Mouse (Mus musculus) fibroblast of lung, adult 2 months (primary cell): ENCODE measurements around the gene Cspg5.

Experiments used
- DNase-seq: peaks from one replicate; pipeline ENCODE4 v3.0.0-alpha.2; 2011; ENCODE audit warnings: low read depth

Cspg5 gene

DNA sequence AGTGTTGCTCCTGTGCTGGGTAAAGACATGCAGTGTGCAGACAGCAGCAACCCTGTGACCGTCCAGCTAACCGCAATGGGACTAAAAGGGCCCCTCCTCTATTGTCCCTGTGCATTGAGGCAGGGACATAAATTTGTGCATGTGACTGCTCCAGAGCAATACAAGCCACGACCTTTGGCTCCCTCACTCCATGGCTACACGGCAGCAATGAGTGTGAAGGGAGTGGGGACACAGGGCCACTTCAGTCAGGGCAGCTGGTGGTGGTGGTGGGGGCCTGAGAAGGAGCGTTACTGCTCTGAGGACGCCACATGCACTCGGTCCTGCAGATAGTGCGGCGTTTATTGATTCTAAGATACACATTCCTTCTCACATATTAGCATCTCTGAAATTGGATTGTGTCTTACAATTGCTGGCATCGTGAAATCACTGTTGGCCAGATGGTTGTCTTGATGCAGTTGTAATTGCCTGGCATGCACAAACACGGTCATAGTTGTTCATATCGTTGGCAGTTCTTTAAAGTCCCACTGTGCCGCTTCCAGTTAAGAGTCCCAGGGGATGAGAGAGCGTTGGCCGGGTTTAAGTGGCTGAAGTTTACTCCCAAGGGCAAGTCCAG is 11.9 kb downstream of the Cspg5 start:
- DNase-seq = no peak

DNA sequence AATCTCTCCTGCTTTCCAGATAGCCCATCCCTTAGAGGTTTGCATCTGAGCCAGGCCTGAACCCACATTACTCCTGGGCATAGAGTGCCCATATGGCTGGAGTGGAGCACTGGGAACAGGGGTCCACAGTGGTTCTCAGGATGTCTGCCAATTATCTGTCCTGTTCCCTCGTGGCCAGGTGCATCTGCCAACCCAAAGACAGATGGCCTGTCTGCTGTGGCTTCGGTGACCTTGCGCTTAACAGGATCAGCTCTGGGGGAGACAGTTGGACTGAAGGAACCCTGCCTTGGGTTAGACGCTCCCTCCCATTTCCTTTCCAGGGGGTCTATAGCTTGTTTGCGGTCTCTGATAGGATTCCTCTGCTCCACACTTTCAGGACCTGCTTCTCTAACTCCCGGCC is 15.1 kb downstream of the Cspg5 start:
- no peak for DNase-seq

- no peak for DNase-seq
Measured at GRCm38 (mm10) chr9:110259118-110259517, 15.5 kb downstream of the Cspg5 start.

- no peak for DNase-seq
Measured at GRCm38 (mm10) chr9:110263181-110263580, 19.6 kb downstream of the Cspg5 start.

DNA sequence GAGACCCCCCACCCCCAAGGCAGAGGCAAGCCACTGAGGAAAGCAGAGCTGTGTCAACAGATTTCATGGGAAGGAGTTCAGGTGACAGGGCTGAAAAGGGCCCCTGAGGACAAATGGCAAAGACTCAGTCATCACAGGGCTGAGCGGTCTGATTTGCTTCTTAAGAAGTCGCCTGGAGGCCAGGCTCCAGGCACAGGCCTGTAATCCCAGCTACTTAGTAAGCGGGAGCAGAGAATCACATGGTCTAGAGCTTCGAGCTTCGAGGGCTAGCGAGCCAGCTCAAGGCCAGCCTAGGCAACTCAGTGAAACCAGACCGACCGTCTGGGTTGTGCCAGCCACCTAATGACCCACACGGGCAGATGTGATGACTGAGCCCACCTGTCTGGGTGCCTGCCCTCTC is 21.4 kb downstream of the Cspg5 start:
- DNase-seq = no peak

GRCm38 (mm10) chr9:110268416-110268815 is 24.8 kb downstream of the Cspg5 start:
- no peak for DNase-seq

- DNase-seq = no peak
Measured at GRCm38 (mm10) chr9:110272330-110272729, 28.7 kb downstream of the Cspg5 start.

GRCm38 (mm10) chr9:110273507-110273906 is 29.9 kb downstream of the Cspg5 start:
- no peak for DNase-seq

DNA sequence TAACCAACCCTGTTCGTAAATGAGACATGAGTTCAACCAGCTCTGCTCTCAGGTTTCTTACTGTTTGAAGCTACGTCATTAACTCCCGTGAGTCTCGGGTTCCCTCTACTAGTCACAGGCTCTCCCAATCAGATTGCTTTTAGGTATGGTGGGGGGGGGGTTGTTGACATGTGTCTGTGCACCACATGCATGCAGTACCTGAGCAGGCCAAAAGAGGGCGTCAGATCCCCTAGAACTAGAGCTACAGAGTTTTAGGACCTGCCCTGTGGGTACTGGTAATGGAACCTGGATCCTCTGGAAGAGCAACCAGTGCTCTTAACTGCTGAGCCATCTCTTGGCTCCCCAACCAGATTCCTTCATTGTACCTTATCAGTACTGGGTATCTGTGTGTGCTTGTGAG is 32.3 kb downstream of the Cspg5 start:
- no peak for DNase-seq

GRCm38 (mm10) chr9:110277431-110277881 is 33.9 kb downstream of the Cspg5 start:
- no peak for DNase-seq

DNA sequence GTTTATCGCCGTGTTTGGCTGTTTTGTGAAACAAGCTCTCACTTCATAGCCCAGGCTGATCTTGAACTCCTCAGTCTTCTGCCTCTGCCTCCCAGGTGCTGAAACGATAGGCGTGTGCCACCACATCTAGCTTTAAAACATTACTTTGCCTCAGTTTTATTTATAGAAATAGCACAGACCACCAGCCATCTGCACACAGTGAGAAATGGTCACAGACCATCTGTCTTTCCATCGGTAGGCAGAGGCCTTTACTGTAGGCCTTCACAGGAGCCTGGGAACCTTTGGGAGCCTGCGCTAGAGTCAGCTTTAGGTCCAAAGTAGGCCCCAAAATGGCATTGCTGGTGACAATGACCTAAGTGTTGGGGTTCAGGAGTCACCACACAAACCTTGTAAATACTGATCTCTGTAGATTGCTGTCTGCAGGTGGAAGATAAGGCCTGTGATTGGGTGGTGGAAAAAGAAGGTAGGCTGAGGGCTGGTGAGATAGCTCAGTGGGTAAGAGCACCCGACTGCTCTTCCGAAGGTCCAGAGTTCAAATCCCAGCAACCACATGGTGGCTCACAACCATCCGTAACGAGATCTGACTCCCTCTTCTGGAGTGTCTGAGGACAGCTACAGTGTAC is 40.6 kb downstream of the Cspg5 start:
- no peak for DNase-seq

GRCm38 (mm10) chr9:110287321-110287924 is 43.8 kb downstream of the Cspg5 start:
- no peak for DNase-seq

DNA sequence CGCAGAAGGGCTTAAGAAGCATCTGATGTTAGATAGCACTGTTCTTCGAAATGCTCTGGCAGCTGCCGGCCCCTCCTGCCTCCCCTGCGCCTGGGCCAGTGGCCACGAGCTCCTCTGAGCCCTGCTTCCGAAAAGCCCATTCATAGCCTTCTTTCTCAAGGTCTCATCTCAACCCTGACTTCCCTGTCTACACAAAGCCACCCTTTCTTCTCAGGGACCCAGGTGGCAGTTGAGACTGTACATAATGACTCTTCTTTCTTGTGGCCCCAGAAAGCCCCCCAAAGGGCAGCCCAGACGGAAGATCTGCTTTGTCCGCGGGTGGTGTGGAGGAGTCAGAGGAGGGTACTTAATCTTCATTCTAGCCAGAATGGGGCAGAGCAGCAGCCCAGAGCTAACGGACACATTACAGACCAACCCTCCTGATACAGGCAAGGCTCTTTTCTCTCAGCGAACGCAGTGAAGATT is 49.7 kb downstream of the Cspg5 start:
- DNase-seq = no peak

DNA sequence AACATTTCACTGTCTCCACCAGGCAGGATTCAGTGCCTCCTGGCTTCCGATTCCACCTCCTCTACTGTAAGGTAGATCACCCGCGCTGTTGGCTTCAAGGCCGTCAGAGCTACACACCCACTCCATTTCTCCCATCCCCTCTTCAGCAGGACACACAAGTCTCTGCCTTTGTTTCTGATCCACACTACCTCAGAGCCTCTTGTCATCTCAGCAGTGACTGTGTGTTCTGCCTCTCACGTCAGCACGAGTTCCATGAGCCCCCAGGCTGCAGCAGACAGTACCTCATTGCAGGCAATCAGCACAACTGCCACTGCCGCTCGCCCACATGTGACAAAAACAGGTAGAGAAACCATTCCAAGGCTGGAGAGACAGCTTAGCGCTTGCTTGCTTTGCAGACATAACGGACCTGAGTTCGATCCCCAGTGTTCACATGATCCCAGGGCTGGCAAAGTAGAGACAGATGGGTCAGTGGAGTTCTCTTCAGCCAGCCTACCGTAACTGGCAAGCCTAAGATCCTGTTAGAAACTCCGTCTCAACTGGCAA is 50.4 kb downstream of the Cspg5 start:
- DNase-seq = no peak

DNA sequence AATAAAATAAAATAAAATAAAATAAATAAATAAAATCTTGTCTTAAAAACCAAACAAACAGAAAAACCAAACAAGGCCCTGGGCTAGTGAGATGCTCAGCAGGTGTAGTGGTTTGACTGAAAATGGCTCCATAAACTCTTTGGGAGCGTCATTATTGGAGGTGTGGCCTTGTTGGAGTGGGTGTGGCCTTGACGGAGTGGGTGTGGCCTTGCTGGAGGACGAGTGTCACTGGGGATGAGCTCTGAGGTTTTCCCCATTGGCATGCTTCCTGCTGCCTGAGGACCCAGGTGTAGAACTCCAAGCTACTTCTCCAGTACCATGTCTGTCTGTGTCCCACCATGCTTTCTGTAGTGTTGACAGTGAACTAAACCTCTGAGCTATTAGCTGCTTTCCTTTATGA is 51.2 kb downstream of the Cspg5 start:
- DNase-seq = no peak

- peak; percentile 70 for DNase-seq
Measured at GRCm38 (mm10) chr9:110296867-110297627, 53.5 kb downstream of the Cspg5 start.

DNA sequence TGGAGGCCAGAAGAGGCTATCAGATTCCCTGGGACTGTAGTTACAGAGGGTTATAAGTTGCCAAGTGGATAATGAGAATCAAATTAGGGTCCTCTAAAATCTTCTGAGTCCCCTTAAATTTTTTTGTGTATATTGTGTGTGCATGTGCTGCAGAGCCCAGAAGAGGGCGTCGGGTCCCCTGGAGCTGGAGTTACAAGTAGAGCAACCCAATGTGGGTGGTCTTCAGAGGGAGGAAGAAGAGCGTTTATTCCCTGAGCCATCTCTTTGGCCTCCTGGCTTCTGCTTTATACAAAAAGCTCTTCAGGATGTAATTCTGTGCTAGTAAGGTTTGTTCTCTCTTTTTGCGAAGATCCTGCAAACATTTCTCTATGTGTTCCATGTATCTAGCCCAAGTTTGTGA is 60.9 kb downstream of the Cspg5 start:
- DNase-seq = no peak

- peak; percentile 92 for DNase-seq
Measured at GRCm38 (mm10) chr9:110304969-110305651, 61.5 kb downstream of the Cspg5 start, which contains the start of gene Elp6. Gene Elp6 (plus strand): TSS chr9:110305173.

DNA sequence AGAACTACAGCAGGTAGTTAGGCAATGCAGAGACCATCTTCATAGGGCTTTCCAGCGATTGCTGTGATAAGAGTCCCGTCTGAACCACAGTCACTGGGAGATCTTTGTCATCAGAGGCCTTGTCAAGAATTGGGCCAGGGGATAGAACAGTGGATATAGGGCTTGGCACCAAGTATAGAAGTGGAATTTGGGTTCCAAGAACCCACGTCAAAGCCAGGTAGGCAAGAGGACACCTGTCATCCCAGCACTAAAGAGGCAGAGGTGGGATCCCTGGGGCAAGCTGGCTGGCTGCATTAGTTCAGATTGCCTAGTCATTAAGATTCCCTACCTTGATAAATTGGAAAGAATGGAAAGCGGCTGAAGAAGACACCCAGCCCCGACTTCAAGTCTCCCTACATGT is 62.8 kb downstream of the Cspg5 start:
- DNase-seq = no peak
